Mouse (Mus musculus) neural tube, embryonic 11.5 days (tissue): Measurements from ENCODE around the gene March8. TPM values are rescaled to one million over a fixed set of nuclear protein-coding genes. Genes with fewer than 3 reads are reported as not detected.

Experiments used
- ATAC-seq: fragments of 200-750 bp; cut with Nextera tagmentation; 2 replicates; pipeline ENCODE4 v1.8.0; 2017; ENCODE audit warnings: moderate number of reproducible peaks, mild to moderate bottlenecking, moderate TSS enrichment, moderate library complexity; ENCODE audit not compliant: insufficient read depth, low FRiP score, low TSS enrichment
- DNase-seq: peaks from one replicate; pipeline ENCODE4 v3.0.0-alpha.2; 2015; ENCODE audit warnings: low spot score
- H3K27ac ChIP-seq: fragments of 300-500 bp; sonication (generic); 2 replicates; pipeline ENCODE4 v1.5.1; 2014; ENCODE audit warnings: low read depth, mild to moderate bottlenecking, low read length
- H3K27me3 ChIP-seq: fragments of 300-500 bp; sonication (generic); 2 replicates; pipeline ENCODE4 v1.6.1; 2014; ENCODE audit warnings: mild to moderate bottlenecking, low read length, mixed read lengths; ENCODE audit not compliant: control insufficient read depth, insufficient read depth
- H3K36me3 ChIP-seq: fragments of 300-500 bp; sonication (generic); 2 replicates; pipeline ENCODE4 v1.6.1; 2014; ENCODE audit warnings: mild to moderate bottlenecking, low read length, moderate library complexity, mixed read lengths; ENCODE audit not compliant: control insufficient read depth, insufficient read depth
- H3K4me1 ChIP-seq: fragments of 300-500 bp; sonication (generic); 2 replicates; pipeline ENCODE4 v1.6.1; 2014; ENCODE audit warnings: low read length, mixed read lengths; ENCODE audit not compliant: control insufficient read depth, insufficient read depth
- H3K4me2 ChIP-seq: fragments of 300-500 bp; sonication (generic); 2 replicates; pipeline ENCODE4 v1.6.1; 2014; ENCODE audit warnings: low read depth, mild to moderate bottlenecking, moderate library complexity
- H3K4me3 ChIP-seq: fragments of 300-500 bp; sonication (generic); 2 replicates; pipeline ENCODE4 v1.5.1; 2014; ENCODE audit warnings: low read depth, low read length
- H3K9ac ChIP-seq: fragments of 300-500 bp; sonication (generic); 2 replicates; pipeline ENCODE4 v1.6.1; 2014; ENCODE audit warnings: mild to moderate bottlenecking, low read length
- H3K9me3 ChIP-seq: fragments of 300-500 bp; sonication (generic); 2 replicates; pipeline ENCODE4 v1.6.1; 2016; ENCODE audit warnings: low read length; ENCODE audit not compliant: control insufficient read depth
- WGBS: fragments of 180-500 bp; shearing (Covaris S2); extraction: QIAGEN DNeasy Blood & Tissue Kit; methylation state at CpG from one replicate; pipeline ENCODE4 v1.1.7; 2014; 5-methylcytosine and 5-hydroxymethylcytosine counted together
- polyA plus RNA-seq: library from polyadenylated mRNA; unstranded; fragments of >200 nt; fragmentation: Nextera tagmentation; extraction: Ambion mirVana; gene quantifications from 2 replicates; pipeline ENCODE4 v1.2.1, GENCODE M21; 2014

Gene March8
- polyA plus RNA-seq, 1 experiment from 2014 or later = 41.6 TPM

GRCm38 (mm10) chr6:116439531-116439930 is 101.7 kb downstream of the March8 start:
- Histone ChIP-seq H3K9ac (no peak overlapping the region), H3K4me1 (no peaks in the 10 kb centered on the region), H3K27ac (no peak overlapping the region), H3K9me3 (no peaks in the 10 kb centered on the region), H3K36me3 (no peaks in the 10 kb centered on the region), H3K4me3 (no peak overlapping the region), H3K4me2 (no peak overlapping the region), H3K27me3 (no peaks in the 10 kb centered on the region)
- ATAC-seq (no peak), DNase-seq (no peak)
- 90% methylated on average over 6 of the region's 6 CpGs for WGBS

- Histone ChIP-seq H3K27ac (no peak overlapping the region), H3K4me2 (no peak overlapping the region), H3K36me3 (no peaks in the 10 kb centered on the region), H3K9ac (no peak overlapping the region), H3K27me3 (no peaks in the 10 kb centered on the region), H3K9me3 (no peaks in the 10 kb centered on the region), H3K4me3 (no peak overlapping the region), H3K4me1 (no peaks in the 10 kb centered on the region)
- no peak for DNase-seq
- no peak for ATAC-seq
- 75% methylated on average over 4 of the region's 4 CpGs for WGBS
Observed at GRCm38 (mm10) chr6:116440447-116440846, 102.6 kb downstream of the March8 start.

- ATAC-seq = no peak
- no peak overlapping the region for H3K27ac ChIP-seq
- no peak overlapping the region for H3K4me2 ChIP-seq
- no peaks in the 10 kb centered on the region for H3K9me3 ChIP-seq
- H3K4me3 ChIP-seq = no peak overlapping the region
- no peak overlapping the region for H3K9ac ChIP-seq
- WGBS = 94% methylated on average over 4 of the region's 4 CpGs
- H3K27me3 ChIP-seq = no peaks in the 10 kb centered on the region
- H3K36me3 ChIP-seq = no peaks in the 10 kb centered on the region
- no peak for DNase-seq
- H3K4me1 ChIP-seq = no peaks in the 10 kb centered on the region
Observed at GRCm38 (mm10) chr6:116440849-116441248, 103.0 kb downstream of the March8 start.

- Histone ChIP-seq H3K4me1 (peaks cover 3% of the 10 kb centered on the region; the same call in 1 of the 2 replicates), H3K9ac (no peak overlapping the region), H3K9me3 (no peaks in the 10 kb centered on the region), H3K27ac (no peak overlapping the region), H3K4me3 (no peak overlapping the region), H3K4me2 (no peak overlapping the region), H3K36me3 (no peaks in the 10 kb centered on the region), H3K27me3 (0 out of 2 replicates have a peak, but pooled peaks cover 1% of the 10 kb centered on the region)
- no peak for DNase-seq
- no peak for ATAC-seq
- 86% methylated on average over 4 of the region's 4 CpGs for WGBS
Observed at GRCm38 (mm10) chr6:116455781-116456180, 118.0 kb downstream of the March8 start.

- Histone ChIP-seq H3K9ac (no peak overlapping the region), H3K9me3 (no peaks in the 10 kb centered on the region), H3K4me3 (no peak overlapping the region), H3K27me3 (0 out of 2 replicates have a peak, but pooled peaks cover 4% of the 10 kb centered on the region), H3K4me2 (no peak overlapping the region), H3K27ac (no peak overlapping the region), H3K4me1 (peaks cover 5% of the 10 kb centered on the region; the same call in 1 of the 2 replicates), H3K36me3 (no peaks in the 10 kb centered on the region)
- DNase-seq (no peak), ATAC-seq (no peak)
- 88% methylated on average over 1 of the region's 1 CpGs for WGBS
Observed at GRCm38 (mm10) chr6:116456482-116456881, 118.7 kb downstream of the March8 start.

- Histone ChIP-seq H3K9ac (no peak overlapping the region), H3K27me3 (0 out of 2 replicates have a peak, but pooled peaks cover 6% of the 10 kb centered on the region), H3K4me3 (no peak overlapping the region), H3K9me3 (no peaks in the 10 kb centered on the region), H3K27ac (no peak overlapping the region), H3K4me2 (no peak overlapping the region), H3K4me1 (peaks cover 5% of the 10 kb centered on the region; the same call in 1 of the 2 replicates), H3K36me3 (no peaks in the 10 kb centered on the region)
- 81% methylated on average over 4 of the region's 4 CpGs for WGBS
- ATAC-seq = no peak
- no peak for DNase-seq
Observed at GRCm38 (mm10) chr6:116458728-116459127, 120.9 kb downstream of the March8 start.

Other genes with a start within 250 kb of the March8 start
- 18.6 and 19.8 TPM in 2 replicates for gene Tmcc1, start 144.5 kb upstream of the March8 start, polyA plus RNA-seq
- gene Washc2, start 130.0 kb upstream of the March8 start, polyA plus RNA-seq = 52.1 and 64.7 TPM in 2 replicates
- gene Zfand4, start 73.8 kb upstream of the March8 start, polyA plus RNA-seq = 5.4 and 7.1 TPM in 2 replicates
- gene Alox5, start 123.2 kb downstream of the March8 start, polyA plus RNA-seq = 1.0 and 2.3 TPM in 2 replicates
- gene Olfr211, start 151.1 kb downstream of the March8 start, polyA plus RNA-seq = not detected in 2 replicates
- gene Olfr212, start 168.5 kb downstream of the March8 start, polyA plus RNA-seq = not detected in 2 replicates
- gene Olfr213, start 200.4 kb downstream of the March8 start, polyA plus RNA-seq = not detected in 2 replicates
- gene Gm5580, start 213.1 kb downstream of the March8 start, polyA plus RNA-seq = 0.31 and 0.43 TPM in 2 replicates
- gene Olfr214, start 216.2 kb downstream of the March8 start, polyA plus RNA-seq = not detected in 2 replicates
- gene Olfr215, start 246.2 kb downstream of the March8 start, polyA plus RNA-seq = not detected in 2 replicates